Mouse (Mus musculus) olfactory bulb, adult 2 months (tissue): ENCODE results near the gene Galt.
"Not testable (repeated sequence)": the region's sequence is repeated elsewhere in the genome, so short reads cannot be mapped to it uniquely, and the experiment has no call there.

Experiments used
- CTCF ChIP-seq: fragments of 200-500 bp; IDR thresholded peaks from 2 replicates; pipeline ENCODE4 v1.5.1; 2012; ENCODE audit warnings: low read depth, mild to moderate bottlenecking, low read length, moderate library complexity; ENCODE audit not compliant: insufficient read depth
- POLR2A ChIP-seq: fragments of 200-500 bp; IDR thresholded peaks from 2 replicates; pipeline ENCODE4 v1.6.1; 2012; ENCODE audit warnings: mild to moderate bottlenecking, low read depth, low read length, moderate library complexity; ENCODE audit not compliant: insufficient read depth

GRCm38 (mm10) chr4:41767301-41767700 is 12.3 kb downstream of the Galt start:
- TF ChIP-seq POLR2A, CTCF: not testable (repeated sequence)
